Mouse (Mus musculus) 416B (cell line): ENCODE data around the gene Spred1.
"Not testable (repeated sequence)": the region's sequence is repeated elsewhere in the genome, so short reads cannot be mapped to it uniquely, and the experiment has no call there.

Source experiments
- DNase-seq: peaks from one replicate; pipeline ENCODE4 v3.0.0; 2011; ENCODE audit warnings: low read depth

Spred1 gene

DNA sequence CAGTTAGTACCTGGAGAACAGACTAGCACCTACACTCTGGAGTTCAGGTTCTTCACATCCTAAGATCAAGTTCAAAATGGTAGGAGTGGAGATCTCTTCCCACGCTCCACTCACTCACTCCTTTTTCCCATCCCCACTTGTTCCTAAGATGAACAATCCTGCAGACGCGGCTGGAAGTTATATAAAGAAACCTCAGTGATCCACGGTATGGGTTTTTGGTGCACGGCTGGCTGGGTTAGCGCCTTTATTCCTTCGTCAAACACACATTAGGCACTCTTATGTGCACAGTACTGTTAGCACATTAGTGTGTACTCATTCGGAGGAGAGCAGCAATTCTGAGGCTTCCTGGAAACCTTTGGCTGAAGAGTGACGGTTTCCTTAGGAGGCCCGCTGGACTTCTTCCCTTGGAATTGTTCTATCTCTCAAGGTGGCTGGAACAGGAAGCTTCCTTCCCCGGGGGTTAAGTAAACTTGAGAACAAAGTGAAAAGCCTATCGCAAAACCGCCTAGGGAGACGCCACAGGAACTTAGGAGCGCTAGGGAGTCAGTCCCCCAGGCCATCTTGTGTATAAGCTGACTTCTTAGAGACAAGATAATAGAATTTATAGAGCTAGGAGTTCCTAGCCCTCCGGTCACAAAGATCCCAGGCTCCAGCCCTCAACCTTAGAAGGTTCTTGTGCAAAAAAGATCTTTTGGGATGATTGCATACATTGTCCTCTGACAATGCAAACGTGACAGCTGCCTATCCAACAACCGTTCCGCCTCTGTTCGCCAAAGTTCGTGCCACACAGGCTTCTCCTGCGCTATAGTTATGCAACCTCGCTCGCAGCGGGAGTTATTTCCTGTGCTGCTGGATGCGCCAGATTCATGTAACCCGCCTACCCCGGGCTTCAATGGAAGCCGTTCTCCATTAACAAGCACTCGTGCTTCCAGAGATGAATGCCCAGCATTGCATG is 1.6 kb upstream of the Spred1 start:
- no peak for DNase-seq

DNA sequence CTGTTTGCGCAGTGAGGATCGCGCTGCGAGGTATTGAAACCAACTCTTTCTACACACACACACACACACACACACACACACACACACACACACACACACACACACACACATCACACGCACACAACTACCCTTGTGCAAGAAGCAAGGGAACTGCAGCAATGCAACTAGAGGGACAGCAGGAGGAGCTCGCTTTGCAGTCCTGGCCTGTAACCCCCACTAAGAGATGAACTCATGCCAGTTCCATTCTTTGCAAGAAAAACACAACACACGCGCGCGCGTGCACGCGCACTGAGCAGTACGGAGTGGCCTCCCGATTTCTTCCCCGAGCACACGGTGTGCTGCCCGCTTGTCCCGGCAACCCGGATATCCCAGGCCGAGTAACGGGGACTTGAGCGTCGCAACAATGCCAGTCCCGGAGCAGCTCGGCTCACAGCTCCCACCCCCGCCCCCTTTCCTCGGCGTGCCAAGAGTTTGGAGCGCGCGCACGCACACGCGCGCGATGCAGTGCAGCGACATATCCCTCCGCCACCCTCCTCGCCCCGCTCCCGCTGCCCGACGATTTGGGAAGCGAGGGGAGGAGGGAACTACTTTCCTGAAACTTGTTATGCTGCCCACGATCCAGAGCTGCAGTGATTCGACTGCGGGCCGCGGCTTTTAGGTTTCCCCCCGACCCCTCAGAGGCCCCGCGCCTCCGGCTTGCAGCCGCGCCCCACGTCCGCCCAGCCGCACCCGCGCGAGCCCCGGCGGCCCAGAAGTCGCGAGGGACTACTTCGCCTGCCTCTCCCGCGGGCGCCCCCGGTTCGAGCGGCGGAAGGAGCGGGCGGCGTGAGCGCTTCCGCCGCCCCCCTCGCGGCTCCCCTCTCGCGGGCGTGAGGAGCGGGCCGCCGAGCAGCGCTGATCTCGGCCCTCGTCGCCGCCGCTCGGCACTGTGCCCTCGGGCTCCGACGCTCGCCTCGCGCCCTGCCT is 645 bp upstream of the Spred1 start:
- DNase-seq: peak; percentile 96

DNA sequence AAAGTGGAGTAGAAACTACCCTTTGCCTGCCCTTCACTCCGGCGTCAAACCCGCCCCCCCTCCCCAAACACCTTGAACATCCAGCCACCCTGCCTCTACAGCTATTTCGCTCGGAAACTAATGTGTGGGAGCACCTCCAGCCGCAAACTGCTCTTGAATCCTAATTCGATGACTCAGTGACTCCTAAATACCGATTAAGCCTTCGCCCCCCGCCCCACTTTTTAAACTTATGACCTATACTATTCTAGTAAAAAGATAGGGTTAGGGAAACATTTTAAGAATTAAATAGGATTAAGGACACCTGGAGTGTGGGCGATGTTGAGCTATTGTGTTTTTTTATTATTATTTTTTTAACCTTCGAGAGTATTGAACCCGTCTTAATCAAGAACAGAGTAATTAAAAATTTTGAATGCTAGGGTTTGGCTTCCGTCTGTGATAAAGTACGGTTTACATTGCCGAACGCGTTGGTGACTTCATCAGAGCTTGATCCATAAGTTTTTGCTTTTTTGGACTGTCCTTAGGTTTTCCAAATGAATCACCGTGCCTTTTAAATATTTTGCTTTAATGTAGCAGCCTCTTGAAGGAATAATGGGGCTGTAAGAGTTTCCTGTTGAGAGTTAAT is 921 bp downstream of the Spred1 start:
- DNase-seq: peak; percentile 52

DNA sequence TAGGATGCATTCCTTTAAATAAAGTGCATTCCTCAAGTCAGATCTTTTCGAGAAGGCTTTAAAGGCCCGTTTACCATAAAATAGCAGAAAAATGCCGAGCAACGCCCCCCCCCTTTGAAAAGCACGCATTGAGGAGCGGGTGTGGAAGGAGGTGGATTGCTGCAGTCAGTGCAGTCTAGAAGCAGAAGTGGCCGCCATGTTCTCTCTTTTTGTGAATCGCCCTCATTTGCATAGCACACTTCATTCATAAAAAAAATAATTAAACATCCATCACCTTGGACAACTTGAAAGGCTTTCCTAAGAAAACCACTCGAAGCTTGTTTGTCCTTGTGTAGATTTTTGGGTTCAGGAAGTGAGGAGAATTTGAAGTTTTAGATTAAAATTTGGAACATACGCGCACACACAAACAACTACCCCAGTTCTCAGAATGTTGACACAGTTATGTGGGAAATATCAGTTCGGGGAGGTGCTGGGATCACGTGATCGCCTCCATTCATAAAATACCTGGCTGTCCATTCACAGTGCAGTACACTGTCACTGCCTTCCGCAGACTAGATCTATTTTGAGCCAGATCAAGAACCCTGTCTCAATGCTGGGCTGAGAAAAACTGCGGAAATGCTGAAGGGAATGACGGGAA is 1.6 kb downstream of the Spred1 start:
- DNase-seq: peak; percentile 93

DNA sequence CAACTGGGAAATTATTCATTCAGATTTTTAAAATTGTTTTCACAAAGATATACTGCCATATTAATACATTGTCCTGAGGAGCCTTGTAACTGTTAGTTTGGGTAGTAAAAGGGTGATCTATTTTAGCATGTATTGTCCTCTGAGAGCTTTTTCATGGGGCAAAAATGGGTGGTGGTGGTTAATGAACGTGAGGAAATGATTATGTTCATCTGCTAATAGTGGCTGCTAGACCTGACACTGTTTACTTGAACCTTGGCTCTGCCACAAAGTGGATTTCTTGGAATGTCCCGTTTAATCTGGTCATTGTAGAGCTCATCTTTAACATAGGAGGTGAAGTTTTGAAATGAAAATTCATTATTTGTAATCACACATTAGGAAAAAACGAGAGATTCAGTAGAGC is 2.5 kb downstream of the Spred1 start:
- no peak for DNase-seq

- peak; percentile 57 for DNase-seq
These were observed 3.7 kb downstream of the Spred1 start for GRCm38 (mm10) chr2:117124839-117125238.

DNA sequence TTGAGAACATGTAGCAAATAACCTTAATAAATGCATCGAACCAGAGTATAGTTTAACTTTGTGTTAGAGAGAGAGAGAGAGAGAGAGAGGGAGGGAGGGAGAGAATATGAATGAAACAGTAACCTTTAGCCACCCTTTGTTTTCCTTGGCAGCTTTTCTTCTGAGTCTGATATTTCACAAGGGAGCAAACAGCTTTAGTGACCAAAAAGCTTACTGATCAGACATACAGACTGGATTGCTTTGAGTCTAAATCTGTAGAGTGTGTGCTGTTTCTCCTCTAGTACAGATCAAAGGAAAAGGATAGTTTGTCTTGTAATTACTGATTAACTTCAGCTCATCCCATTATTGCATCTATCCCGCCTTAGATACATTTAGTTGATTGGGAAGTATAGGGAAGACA is 8.0 kb downstream of the Spred1 start:
- DNase-seq: no peak

DNA sequence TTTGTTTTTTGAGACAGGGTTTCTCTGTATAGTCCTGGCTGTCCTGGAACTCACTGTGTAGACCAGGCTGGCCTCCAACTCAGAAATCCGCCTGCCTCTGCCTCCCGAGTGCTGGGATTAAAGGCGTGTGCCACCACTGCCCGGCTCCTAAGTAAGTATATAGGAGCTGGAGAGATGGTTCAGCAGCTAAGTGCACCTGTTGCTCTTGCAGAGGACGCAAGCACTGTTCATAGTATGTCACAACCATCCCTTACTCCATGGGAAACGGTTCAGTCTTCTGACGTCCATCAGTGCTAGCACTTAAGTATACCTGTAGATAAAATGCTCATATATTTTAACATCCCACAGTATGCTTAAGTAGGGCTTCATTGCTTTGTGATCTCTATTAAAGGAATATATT is 9.9 kb downstream of the Spred1 start:
- not testable (repeated sequence) for DNase-seq

DNA sequence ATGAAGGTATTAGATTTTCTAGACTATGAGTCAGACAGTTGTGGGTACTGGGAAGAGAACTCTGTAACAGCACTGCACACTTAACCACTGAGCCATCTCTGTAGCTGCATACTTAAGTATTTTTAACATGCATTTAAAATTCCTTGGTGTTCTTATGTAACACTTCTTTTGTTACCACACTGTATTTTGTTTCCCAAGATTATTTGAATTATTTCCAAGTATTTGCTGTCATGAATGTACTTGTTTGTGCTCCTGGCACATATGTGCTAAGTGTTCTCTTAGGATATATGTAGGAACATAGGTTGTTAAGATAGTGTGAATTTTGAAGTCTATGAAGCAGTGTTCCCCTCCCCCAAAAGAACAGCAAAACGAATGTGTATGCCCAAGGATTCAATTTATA is 10.7 kb downstream of the Spred1 start:
- DNase-seq: no peak

GRCm38 (mm10) chr2:117133541-117133940 is 12.4 kb downstream of the Spred1 start:
- no peak for DNase-seq

- DNase-seq: no peak
These were observed 16.6 kb downstream of the Spred1 start for GRCm38 (mm10) chr2:117137751-117138150.

GRCm38 (mm10) chr2:117138932-117139331 is 17.8 kb downstream of the Spred1 start:
- no peak for DNase-seq

- DNase-seq: no peak
These were observed 18.8 kb downstream of the Spred1 start for GRCm38 (mm10) chr2:117139977-117140376.

- peak; percentile 71 for DNase-seq
These were observed 21.9 kb downstream of the Spred1 start for GRCm38 (mm10) chr2:117143106-117143505.

DNA sequence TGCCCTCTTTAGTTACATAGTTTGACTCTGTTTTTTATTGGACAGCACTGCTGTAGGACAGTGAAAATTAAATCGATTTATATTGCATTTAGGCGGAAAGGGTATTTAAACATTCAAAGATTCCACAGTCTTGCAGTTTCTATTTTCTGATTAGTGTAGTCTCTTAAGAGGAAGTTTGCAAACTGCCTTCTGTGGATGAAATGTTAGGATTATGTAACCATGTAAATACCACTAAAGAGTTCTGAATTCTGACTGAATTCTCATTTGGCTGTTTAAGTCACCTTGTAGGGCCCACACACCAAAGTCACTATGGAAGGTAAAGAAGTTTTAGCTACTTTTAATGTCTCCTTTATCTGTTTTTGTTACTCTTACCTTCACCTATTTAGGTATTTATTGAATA is 24.9 kb downstream of the Spred1 start:
- DNase-seq: peak; percentile 50

GRCm38 (mm10) chr2:117146617-117147016 is 25.4 kb downstream of the Spred1 start:
- no peak for DNase-seq

DNA sequence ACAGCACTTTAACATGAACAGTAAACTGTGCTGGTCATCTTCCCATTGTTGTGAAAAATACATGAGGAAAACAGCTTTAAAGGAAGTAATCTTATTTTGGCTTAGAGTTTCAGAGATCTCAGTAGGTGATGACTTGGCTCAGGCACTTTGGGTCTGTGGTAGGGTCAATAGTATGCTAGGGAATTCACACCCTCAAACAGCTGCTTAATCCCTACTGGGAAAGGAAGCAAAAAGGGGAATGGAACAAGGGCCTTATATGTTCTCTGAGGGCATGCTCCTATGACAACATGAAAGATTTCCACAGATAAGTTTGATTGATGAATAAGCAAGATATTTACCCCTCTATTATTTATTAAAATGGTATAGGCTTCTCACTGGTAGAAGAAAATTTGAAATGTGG is 31.0 kb downstream of the Spred1 start:
- no peak for DNase-seq

- DNase-seq: no peak
These were observed 47.2 kb downstream of the Spred1 start for GRCm38 (mm10) chr2:117168379-117168778.

GRCm38 (mm10) chr2:117169037-117169436 is 47.9 kb downstream of the Spred1 start:
- peak; percentile 74 for DNase-seq

DNA sequence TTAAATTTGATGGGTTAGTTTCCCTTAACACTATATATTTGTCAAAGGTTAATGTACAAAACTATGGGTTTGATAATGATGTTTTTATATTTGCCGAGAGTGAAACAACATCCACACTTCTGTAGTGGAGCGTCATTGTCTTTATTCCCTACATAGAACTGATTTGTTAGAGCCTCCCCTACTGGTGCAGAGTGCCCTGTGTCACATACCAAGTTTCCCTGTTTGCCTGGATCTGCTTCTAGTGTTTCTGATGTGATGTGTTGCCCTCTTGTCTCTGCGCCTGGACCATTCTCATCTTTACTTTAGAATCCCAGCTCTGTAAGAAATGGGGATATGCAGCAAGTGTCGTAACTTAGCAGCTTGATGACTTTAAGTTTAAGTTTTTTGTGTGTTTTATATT is 51.8 kb downstream of the Spred1 start:
- DNase-seq: peak; percentile 44

DNA sequence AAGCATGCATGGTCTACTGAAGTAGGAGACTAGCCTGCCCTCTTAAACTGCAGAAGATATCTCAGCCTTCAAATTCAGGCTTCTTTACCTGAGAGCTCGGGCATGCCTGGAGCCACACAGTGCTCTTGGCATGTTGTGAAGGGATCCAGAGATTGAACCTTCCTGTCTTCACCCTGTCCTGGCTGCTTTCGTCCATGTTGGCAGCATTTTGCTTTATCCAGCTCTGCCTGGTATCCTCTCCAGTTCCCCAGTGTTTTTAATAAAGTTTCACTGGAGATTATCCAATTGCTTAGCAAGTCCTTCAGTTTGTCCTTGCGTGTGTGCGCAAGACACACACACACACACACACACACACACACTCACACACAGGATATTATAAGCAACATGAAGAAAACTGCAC is 54.9 kb downstream of the Spred1 start:
- no peak for DNase-seq

DNA sequence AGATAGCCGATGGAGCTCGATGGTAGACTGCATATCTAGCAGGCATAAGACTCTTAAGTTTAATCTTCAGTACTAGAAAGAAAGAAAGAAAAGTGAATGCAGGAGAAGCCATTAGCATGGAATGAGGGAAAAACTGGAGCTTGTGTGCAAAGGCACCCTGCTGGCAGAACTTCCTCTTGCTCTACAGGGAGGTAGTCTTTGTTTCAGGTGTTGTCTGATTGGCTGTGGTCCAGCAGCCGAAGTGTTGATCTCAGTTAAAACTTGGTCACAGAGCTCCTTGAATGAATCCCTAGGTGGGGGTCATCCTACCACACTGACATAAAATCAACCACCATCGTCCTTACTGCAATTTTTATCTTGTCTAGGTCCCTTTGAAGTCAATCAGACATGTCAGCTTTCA is 55.8 kb downstream of the Spred1 start:
- DNase-seq: no peak
